Mouse (Mus musculus) thymus, postnatal 4 days (tissue): ENCODE data around the gene Rec8.

Experiments
- DNase-seq: peaks from one replicate; pipeline ENCODE4 v3.0.0; 2021

The Rec8 gene

GRCm38 (mm10) chr14:55596036-55596690 lies 21.7 kb upstream of the Rec8 start:
- no peak for DNase-seq

- DNase-seq, result no peak
Observed at GRCm38 (mm10) chr14:55598521-55599390, 19.1 kb upstream of the Rec8 start.

GRCm38 (mm10) chr14:55603271-55603632 lies 14.6 kb upstream of the Rec8 start, which contains the start of gene Irf9:
Irf9 (plus strand) TSS chr14:55603571.
- DNase-seq, result no peak

GRCm38 (mm10) chr14:55603633-55604576 lies 13.9 kb upstream of the Rec8 start:
- peak; percentile 93 for DNase-seq

- no peak for DNase-seq
Observed at GRCm38 (mm10) chr14:55604823-55605222, 13.0 kb upstream of the Rec8 start.

GRCm38 (mm10) chr14:55605743-55606459 lies 11.9 kb upstream of the Rec8 start:
- no peak for DNase-seq

GRCm38 (mm10) chr14:55608339-55608738 lies 9.5 kb upstream of the Rec8 start:
- no peak for DNase-seq

- DNase-seq, result no peak
Observed at GRCm38 (mm10) chr14:55613346-55613745, 4.5 kb upstream of the Rec8 start.

- DNase-seq, result no peak
Observed at GRCm38 (mm10) chr14:55614565-55615178, 3.2 kb upstream of the Rec8 start.

GRCm38 (mm10) chr14:55615876-55616275 lies 2.0 kb upstream of the Rec8 start:
- DNase-seq, result no peak

- no peak for DNase-seq
Observed at GRCm38 (mm10) chr14:55616844-55617243, 993 bp upstream of the Rec8 start.

- DNase-seq, result peak; percentile 31
Observed at GRCm38 (mm10) chr14:55618486-55619195, 804 bp downstream of the Rec8 start.

GRCm38 (mm10) chr14:55628077-55628827 lies 10.4 kb downstream of the Rec8 start:
- no peak for DNase-seq

- peak; percentile 94 for DNase-seq
Observed at GRCm38 (mm10) chr14:55629312-55629711, 11.5 kb downstream of the Rec8 start.

GRCm38 (mm10) chr14:55634874-55635522 lies 17.2 kb downstream of the Rec8 start:
- no peak for DNase-seq

- peak; percentile 89 for DNase-seq
Observed at GRCm38 (mm10) chr14:55635523-55636007, 17.7 kb downstream of the Rec8 start, which contains the start of gene Ipo4. Ipo4 (minus strand) TSS chr14:55635957.

GRCm38 (mm10) chr14:55637795-55638194 lies 20.0 kb downstream of the Rec8 start, which contains the start of gene Gm49378:
Gm49378 (minus strand) TSS chr14:55637895.
- DNase-seq, result no peak

GRCm38 (mm10) chr14:55640816-55641215 lies 23.0 kb downstream of the Rec8 start:
- no peak for DNase-seq

- DNase-seq, result no peak
Observed at GRCm38 (mm10) chr14:55641291-55641690, 23.5 kb downstream of the Rec8 start.

GRCm38 (mm10) chr14:55642679-55643059 lies 24.8 kb downstream of the Rec8 start:
- no peak for DNase-seq
